Mouse (Mus musculus): Measurements from ENCODE around the gene Ndufb5. TPM values are rescaled to one million over a fixed set of nuclear protein-coding genes. Genes with fewer than 3 reads are reported as not detected.
"Not testable (repeated sequence)": the region's sequence is repeated elsewhere in the genome, so short reads cannot be mapped to it uniquely, and the experiment has no call there.

Gene Ndufb5
- total RNA-seq, 2 experiments from 2014 or later, result 471 to 544 TPM

DNA sequence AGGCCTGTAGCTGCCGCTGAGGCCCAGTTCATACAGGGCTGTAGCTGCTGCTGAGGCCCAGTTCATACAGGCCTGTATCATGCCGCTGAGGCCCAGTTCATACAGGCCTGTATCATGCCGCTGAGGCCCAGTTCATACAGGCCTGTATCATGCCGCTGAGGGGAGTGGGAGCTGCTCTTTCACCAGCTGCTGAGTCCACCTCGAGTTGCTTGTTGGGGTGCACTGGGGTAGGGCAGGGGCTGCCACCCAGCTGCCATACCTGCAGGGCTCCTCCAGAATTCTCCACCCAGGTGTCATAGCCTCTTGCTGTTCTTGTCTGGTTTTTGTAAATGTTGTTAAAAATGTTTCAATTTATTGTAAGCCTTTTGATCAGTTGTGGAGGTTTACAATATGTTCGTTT, 19.4 kb upstream of the Ndufb5 start:
- DNase-seq; intact Hi-C loops (cut with DNase I; ENCODE audit: low total_unique reads): not testable (repeated sequence)

DNA sequence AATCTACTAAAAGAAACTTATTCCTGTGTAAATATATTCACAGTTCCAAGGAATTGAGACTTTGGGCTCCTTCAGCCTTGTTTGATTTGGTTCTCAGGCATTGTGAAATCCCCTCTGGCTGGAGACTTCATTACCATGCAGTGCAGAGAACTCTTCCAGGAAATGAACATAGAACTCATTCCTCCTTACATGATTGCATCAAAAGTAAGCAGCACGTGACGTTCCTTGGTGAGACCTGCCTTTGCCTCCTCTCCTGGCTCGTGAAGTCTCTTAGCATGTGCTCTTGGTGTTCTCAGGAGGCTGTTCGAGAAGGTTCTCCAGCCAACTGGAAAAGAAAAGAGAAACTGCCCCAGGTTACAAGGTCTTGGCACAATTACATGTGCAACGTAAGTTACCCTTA, 18.5 kb upstream of the Ndufb5 start:
- intact Hi-C loops (cut with DNase I; ENCODE audit: low total_unique reads), result no loop called here

DNA sequence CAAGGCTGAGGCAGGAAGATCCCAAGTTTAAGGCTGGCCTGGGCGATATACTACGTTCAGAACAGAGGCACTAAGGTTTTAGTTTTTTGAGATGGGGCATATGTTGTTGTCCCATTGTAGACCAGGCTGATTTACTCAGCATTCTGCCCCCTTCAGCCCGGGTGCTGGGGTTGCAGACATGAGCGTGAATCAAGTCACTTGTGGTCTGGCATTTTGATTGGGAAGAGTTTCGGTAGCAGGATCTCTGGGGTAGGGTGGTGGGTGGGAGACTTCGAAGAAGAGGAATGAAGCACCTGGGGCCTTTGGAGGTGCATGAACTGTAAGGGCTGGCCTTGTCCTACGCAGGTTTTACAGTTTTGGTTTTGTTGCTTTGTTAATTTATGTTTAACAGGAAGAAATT, 12.6 kb upstream of the Ndufb5 start:
- intact Hi-C loops (cut with DNase I; ENCODE audit: low total_unique reads), result no loop called here
- DNase-seq, result no peak

More for the DNA sequence above, 18.5 kb upstream of the Ndufb5 start:
- DNase-seq, result no peak

DNA sequence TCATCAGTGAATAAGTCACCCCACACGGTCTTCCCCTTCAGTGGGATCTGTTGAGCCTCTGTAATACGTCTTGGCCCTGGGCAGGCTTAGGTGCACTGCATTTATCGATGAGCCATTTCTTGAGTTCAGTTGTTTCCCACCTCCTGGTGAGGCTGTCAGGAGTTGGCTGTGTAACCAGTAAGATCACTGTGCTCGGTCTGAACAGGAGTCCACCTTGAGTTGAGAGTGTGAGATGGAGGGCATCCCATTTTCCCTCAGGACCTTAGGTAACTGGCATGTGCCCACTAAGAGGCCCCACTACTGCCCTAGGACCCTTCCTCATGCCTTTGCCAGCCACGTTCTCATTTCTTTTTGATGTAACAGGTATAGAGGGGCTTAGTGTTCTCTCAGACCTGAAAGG, 10.8 kb upstream of the Ndufb5 start:
- DNase-seq, result no peak
- intact Hi-C loops (cut with DNase I; ENCODE audit: low total_unique reads), result no loop called here

DNA sequence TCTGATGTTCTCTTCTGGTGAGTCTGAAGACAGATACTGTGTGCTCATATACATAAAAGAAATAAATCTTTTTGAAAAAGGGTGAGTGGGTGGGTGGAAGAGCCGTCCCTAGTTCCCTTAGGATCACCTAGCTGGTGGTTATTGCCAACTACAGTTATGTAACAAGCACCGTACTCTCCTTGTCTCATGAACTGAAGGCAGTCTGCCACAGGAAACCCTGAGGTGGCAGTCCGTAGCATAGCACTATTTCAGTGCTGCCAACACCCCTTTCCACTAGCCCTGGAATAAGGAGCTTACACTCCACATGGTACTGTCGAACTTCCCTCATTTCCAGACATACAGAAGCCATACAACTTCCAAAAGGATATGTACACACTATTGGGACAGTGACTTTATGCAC, 8.9 kb upstream of the Ndufb5 start:
- no peak for DNase-seq
- intact Hi-C loops (cut with DNase I; ENCODE audit: low total_unique reads), result no loop called here

DNA sequence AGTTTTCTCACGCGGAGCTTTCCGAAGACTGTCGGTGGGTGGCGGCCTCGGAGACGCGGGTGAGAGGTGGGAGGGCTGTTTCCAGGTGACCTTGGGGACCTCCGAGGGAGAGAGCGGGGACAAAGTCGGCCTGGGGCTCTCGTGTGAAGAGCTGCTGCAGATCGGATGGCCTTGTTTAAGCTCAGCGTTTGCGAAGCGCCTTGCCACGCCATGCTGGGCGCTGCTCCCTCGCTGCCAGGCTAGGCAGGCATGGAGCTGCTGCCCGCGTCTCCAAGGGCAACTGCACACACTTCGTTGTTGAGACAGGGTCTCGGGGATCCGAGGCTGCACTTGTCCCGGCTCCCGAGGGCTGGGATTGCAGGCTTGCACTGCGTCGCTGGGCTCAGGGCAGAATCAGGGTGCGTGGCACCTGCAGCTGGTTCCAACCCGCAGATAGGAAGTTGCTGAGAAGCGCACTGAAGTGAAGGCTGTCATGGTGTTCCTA, 424 bp downstream of the Ndufb5 start, which contains the start of gene Mrpl47:
Gene Mrpl47 (minus strand): TSS at position 434 of the 484 bp plus-strand sequence.
- intact Hi-C loops (cut with DNase I; ENCODE audit: low total_unique reads), result no loop called here
- DNase-seq, result peak; percentile 12

DNA sequence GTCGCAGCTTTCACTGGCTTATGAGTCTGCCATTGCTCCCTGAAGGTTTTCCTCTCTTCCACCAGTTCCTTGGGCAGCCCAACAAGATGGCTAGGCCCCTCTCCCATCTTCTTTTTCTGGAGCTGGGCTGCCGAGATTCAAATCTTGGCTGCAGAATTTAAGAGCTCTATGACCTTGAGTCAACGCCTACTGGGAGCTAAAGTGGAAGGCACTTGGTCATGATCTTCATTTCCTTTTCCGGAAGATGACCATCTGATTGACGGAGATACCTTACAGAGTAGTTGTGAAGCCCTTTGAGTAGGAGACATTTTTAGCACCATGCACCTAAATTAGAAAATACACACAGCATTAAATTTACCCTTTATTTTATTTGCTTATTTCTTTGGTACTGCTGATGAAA, 1.8 kb downstream of the Ndufb5 start:
- intact Hi-C loops (cut with DNase I; ENCODE audit: low total_unique reads), result no loop called here
- DNase-seq, result no peak

DNA sequence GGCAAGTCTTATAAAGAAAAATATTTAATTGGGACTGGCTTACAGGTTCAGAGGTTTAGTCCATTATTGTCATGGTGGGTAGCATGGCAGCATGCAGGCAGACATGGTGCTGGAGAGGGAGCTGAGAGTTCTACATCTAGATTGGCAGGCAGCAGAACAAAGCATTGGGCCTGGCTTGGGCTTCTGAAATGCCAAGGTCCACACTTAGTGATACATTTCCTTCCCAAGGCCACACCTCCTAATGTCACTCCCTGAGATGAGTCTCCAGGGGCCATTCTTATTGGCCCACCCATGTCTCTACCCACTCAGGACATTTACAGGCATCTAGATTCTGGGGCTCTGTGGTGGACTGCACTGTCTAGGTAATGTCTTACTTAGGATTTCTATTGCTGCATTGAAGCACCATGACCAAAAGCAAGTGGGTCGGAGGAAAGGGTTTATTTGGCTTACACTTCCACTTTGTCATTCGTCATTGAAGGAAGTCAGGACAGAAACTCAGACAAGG, 5.5 kb downstream of the Ndufb5 start:
- intact Hi-C loops (cut with DNase I; ENCODE audit: low total_unique reads), result loop anchor here (10.0 kb wide), 1 partner anchor 172 kb away; no protein-coding TSS in a partner anchor
- DNase-seq, result no peak

DNA sequence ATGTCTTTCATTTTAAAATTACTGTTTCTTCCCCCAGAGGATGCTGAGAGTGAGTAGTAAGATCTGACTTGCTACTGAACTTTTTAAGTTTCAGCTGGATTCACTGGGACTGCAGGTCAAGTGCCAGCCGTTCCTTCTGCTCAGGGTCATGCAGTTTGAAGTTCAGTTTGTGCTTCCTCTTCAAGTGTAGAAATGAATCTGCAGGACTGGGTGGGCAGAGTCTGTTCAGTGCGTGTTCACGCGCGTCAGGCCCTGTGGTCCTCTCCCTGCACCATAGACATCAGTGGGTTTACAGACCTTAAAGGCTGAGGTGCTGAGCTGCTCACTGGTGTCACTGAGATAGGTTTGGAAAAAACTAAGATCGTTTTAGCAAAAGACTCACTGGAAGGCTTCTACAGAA, 8.2 kb downstream of the Ndufb5 start:
- DNase-seq, result no peak
- intact Hi-C loops (cut with DNase I; ENCODE audit: low total_unique reads), result loop anchor here (10.0 kb wide), 1 partner anchor 170 kb away; no protein-coding TSS in a partner anchor

DNA sequence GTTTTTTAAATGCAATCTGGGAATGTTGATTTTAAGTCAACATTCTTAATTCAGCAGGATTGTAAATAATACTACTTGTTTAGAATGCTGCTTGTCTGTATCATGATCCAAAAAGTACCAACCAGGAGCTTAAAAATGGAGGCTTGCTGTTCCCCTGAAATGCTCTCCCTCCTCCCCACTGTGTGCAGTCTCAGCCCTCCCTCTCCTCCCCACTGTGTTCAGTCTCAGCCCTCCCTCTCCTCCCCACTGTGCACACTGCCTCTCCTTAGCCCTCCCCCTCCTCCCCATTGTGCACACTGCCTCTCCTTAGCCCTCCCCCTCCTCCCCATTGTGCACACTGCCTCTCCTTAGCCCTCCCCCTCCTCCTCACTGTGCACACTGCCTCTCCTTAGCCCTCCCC, 8.6 kb downstream of the Ndufb5 start:
- intact Hi-C loops (cut with DNase I; ENCODE audit: low total_unique reads), result loop anchor here (10.0 kb wide), 1 partner anchor 169 kb away; no protein-coding TSS in a partner anchor
- not testable (repeated sequence) for DNase-seq

DNA sequence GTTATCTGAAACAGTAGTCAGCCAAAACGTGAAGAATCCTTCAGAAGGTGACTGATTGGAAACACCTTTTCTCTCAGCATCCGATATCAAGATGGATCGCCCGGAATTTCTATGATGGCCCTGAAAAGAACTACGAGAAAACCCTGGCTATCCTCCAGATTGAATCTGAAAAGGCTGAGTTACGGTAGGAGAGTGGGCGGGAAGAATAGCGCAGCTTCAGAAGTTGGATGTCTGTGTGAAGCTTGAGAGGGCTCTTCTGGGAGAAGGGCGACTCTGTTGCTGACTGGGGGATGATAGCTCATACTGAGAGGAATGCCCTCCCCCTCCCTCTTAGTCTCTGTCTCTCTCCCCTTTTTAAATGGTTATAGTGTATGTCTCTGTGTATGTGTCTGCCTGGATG, 11.6 kb downstream of the Ndufb5 start:
- intact Hi-C loops (cut with DNase I; ENCODE audit: low total_unique reads), result loop anchor here (10.0 kb wide), 1 partner anchor 166 kb away; no protein-coding TSS in a partner anchor
- no peak for DNase-seq

DNA sequence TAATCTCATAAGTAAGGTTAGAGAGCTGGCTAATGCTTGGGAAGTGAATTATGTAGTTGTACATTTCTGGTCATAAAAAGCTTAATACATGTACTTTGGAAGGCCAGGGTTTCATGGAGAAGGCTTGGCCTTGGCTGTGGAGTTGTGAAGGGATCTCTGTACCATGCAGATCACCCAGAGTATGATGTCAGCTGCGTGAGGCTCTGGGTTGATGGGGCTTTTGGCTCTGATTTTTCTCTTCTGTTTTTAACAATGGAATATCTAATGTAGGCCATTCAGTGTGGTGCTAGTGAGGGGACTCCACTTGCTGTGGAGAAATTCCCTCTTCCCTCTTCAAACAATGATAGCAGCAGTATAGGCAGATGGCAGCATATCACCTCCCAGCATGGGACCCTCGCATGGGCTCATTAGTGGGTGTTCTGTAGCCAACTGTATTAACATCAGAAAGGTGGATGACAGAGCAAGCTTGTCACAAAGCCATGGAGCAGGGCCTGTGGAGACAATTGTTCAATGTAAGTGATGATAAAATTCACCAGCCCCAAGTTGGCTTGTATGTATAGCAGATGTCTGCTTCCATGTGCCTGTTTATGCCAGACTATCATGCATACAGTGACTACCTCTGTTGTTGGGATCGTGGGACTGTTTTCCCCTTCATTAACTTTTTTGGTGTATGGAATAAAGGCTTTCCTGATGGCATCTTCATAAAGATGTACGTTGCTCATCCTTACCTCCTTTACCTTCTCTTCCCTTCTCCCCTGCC, 13.2 kb downstream of the Ndufb5 start:
- intact Hi-C loops (cut with DNase I; ENCODE audit: low total_unique reads), result loop anchor here (10.0 kb wide), 1 partner anchor 165 kb away; no protein-coding TSS in a partner anchor
- no peak for DNase-seq

DNA sequence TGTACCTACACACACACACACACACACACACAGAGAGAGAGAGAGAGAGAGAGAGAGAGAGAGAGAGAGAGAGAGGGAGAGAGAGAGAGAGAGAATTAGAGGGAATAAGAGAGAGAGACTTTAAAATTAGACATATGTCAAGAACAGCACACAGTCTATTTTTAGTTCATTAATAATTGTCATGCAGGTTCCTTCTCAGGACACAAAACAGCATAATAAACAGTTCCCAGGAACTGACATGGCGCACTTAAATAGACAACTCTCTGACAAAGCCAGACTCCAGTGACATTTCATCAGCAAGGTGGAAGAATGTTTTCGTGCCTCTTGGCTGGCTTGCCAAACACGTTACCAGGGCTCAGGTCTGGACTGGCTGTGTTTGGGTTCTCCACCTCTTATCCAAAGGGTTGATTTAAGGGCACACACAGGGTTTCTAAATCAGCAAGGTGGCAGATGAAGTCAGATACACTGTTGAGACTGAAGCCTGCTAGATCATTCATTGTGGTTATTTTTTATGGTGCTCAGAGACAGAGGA, 17.7 kb downstream of the Ndufb5 start:
- intact Hi-C loops (cut with DNase I; ENCODE audit: low total_unique reads), result no loop called here

DNA sequence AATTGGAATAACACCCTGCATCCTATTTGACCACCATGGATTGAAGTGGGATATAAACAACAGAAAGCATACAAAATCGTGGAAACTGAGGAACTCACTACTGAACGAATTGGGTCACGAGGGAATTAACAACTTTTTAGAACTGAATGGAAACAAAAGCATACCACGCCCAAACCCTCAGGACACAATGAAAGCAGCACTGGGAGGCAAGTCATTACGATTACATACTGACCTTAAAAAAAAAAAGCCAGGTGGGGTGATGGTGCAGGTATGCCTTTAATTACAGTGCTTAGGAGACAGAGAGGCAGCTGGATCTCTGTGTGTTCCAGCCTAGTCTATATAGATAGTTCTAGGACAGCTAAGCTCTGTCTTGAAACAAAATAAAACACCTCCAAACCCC, 22.4 kb downstream of the Ndufb5 start:
- intact Hi-C loops (cut with DNase I; ENCODE audit: low total_unique reads), result no loop called here

More for the DNA sequence above, 17.7 kb downstream of the Ndufb5 start:
- no peak for DNase-seq

DNA sequence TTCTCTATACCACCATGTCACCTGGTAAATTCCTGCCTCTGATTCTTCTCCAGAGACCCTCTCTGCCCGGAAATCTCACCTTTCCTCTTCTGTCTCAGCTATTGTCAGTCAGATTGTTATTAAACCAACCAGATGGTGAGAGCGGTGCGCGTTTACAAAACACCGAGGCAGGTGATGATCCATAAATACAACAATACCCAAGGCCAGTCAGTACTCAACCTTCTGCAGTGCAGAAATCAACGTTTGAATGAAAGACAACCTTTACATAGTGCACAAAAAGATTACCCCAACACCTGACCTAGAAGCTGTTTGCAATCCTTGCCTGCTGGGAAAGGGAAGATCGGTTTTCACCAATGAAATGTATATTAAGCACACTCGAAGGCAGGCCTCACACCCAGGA, 26.2 kb downstream of the Ndufb5 start:
- intact Hi-C loops (cut with DNase I; ENCODE audit: low total_unique reads), result no loop called here
- DNase-seq, result no peak

More for the DNA sequence above, 22.4 kb downstream of the Ndufb5 start:
- no peak for DNase-seq

DNA sequence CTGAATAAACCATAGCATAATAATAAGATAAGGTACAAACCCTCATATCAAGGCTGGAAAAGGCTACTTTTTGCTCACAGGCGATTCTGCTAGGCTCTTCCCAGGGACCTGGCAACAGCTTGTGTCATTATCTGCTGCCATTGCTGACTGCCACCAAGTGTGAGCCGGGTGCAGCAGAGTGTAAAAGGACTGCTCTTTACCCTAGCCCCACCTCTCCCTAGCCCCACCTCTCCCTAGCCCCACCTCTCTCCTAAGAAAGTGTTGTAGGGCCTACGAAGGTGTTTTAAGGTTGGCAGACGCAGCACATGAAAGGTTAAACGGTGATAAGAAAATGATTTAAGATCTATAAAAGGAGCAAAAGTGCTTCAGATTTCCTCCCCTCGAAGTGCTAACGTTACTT, 27.1 kb downstream of the Ndufb5 start:
- intact Hi-C loops (cut with DNase I; ENCODE audit: low total_unique reads), result no loop called here
- DNase-seq, result no peak

DNA sequence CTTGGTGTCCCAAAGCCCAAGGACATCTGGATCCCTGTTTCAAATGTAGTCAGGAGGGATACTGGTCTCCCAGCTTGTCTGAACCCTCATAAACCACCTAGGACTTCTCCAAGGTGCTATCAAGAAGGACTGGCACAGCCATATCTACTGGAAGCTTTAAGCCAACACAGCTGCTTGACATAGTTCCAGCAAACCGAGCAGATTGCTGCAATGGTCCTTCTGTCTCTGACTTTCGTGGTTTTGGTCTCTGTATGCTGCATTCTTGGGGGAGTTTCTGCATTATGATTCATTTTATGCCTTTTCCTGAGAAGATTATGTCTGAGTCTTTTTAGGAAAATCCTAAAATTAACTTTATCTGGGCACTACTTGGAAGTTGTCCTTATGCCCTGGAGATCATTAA, 34.0 kb downstream of the Ndufb5 start:
- intact Hi-C loops (cut with DNase I; ENCODE audit: low total_unique reads), result no loop called here
- no peak for DNase-seq

Measured in gastrocnemius, postnatal 14 days (tissue).